Mouse (Mus musculus) small intestine, adult 2 months (tissue): Measurements from ENCODE around the gene Dlg2.

Experiments
- CTCF ChIP-seq: fragments of 200-500 bp; IDR thresholded peaks from 2 replicates; pipeline ENCODE4 v1.5.1; 2012; ENCODE audit warnings: low read depth, mild to moderate bottlenecking, control low read depth, inconsistent platforms, low read length, moderate library complexity, mixed read lengths; ENCODE audit not compliant: insufficient replicate concordance, insufficient read length; ENCODE audit errors: extremely low read depth
- POLR2A ChIP-seq: fragments of 200-500 bp; IDR thresholded peaks from 2 replicates; pipeline ENCODE4 v1.6.1; 2012; ENCODE audit warnings: low read depth, mild to moderate bottlenecking, control low read depth, inconsistent platforms, low read length, moderate library complexity

GRCm38 (mm10) chr7:91919099-91919498 lies 1442.6 kb downstream of the Dlg2 start:
- TF ChIP-seq CTCF (no peak), POLR2A (no peak)
